In the genomic region with DNA sequence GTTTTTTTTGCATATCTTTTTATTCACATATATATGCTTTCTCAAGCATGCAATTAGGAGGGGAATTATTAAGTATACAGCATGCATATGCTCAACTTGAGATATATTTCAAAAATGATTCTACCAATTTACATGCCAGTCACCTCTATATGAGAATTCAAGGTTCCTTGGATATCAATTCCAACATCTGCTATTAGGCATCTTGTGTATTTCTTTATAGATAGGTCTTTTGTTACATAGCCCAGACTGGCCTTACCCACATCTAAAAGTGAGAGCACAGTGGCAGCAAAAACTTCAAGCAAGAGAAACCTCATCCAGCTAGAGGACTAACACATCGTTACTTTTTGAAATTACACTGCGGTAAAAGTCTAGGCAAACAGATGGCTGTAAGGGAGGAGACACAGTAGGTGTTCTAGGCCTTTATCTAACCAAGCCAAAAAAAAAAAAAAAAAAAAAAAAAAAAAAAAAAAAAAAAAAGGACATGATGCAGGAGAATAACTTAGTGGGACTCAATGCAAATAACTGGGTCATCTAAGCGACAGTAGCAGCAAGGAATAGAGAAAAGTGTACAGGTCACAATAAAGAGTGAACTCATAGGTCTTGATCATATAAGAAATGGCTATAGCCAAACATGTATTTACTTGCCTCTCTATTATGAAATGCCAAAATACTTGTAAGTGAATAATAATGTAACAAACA, we compare ENCODE assay signal across 19 mouse cellular contexts. TPM values are rescaled to one million over a fixed set of nuclear protein-coding genes. Genes with fewer than 3 reads are reported as not detected.
A peak's percentile ranks its signal among the peaks of the same experiment; 100 is the strongest.
DNase-seq lines count a peak whose midpoint lies in the region; ATAC-seq lines count a peak whose summit lies in the region.
"Had no signal": no experiment of that assay in that cellular context is flagged by ENCODE, and none has a peak within 500 bp of the region (broad histone marks: within the 10 kb centered on the region; RNA-seq: fewer than 3 reads in every experiment).

No protein-coding gene starts in this region.

- no peak for DNase-seq in liver, embryonic 13.5 days
- no peak for DNase-seq in liver
- DNase-seq in c-Kit-positive CD71-positive TER-119-negative erythroid progenitor cells, embryonic 14.5 days (ENCODE audit: low read depth), result peak; percentile 11
- peak; percentile 61 for DNase-seq in cerebellum, adult 9-11 months
- no peak for DNase-seq in kidney, adult 18-20 months
- DNase-seq: adrenal gland, postnatal 10 days; heart, adult 18-20 months; heart, postnatal 36 days; kidney, adult 2 months; kidney, postnatal 36 days; left cerebral cortex, postnatal 4 days; lung, postnatal 10 days; right cerebral cortex, postnatal 4 days; thymus, adult 2 months had no signal

- peak; percentile 50; the same call in 1 of the 2 replicates for ATAC-seq in liver, embryonic 13.5 days (ENCODE audit: low read depth)
- peak; percentile 75 for ATAC-seq in megakaryocyte-erythroid progenitor cell, adult 5-6 weeks (replicated peaks; ENCODE audit: low FRiP score, low TSS enrichment, poor library complexity, severe bottlenecking)
- no peak for ATAC-seq in intestine, embryonic 16.5 days

- peaks cover 11% of the 10 kb centered on the region; the same call in 1 of the 2 replicates for H3K36me3 ChIP-seq in liver, embryonic 13.5 days
- H3K36me3 ChIP-seq in intestine, embryonic 16.5 days (ENCODE audit: control insufficient read depth, insufficient read depth, low read length), result 0 out of 2 replicates have a peak, but pooled peaks cover 2% of the 10 kb centered on the region

- H3K4me3 ChIP-seq in liver, embryonic 13.5 days (replicated peaks), result no peak overlapping the region
- no peak overlapping the region for H3K4me3 ChIP-seq in intestine, embryonic 16.5 days (ENCODE audit: low read length)
- H3K4me3 ChIP-seq: embryonic facial prominence, embryonic 10.5 days; forebrain, embryonic 12.5 days; megakaryocyte, embryonic 14.5 days had no signal

- no peaks in the 10 kb centered on the region for H3K9me3 ChIP-seq in liver, embryonic 13.5 days (replicated peaks)
- no peaks in the 10 kb centered on the region for H3K9me3 ChIP-seq in intestine, embryonic 16.5 days (ENCODE audit: control insufficient read depth, low read length)
- H3K9me3 ChIP-seq: embryonic facial prominence, embryonic 10.5 days; forebrain, embryonic 12.5 days; megakaryocyte, embryonic 14.5 days had no signal

- 77% methylated on average over 3 of the region's 3 CpGs for WGBS in liver, embryonic 13.5 days (ENCODE audit: insufficient replicate concordance)
- WGBS in intestine, embryonic 16.5 days, result 82% methylated on average over 3 of the region's 3 CpGs

- H3K9ac ChIP-seq in liver, embryonic 13.5 days, result no peak overlapping the region
- H3K9ac ChIP-seq in intestine, embryonic 16.5 days (ENCODE audit: low read depth, low read length), result no peak overlapping the region
- H3K9ac ChIP-seq: forebrain, embryonic 12.5 days had no signal

- H3K27ac ChIP-seq in liver, embryonic 13.5 days, result no peak overlapping the region
- H3K27ac ChIP-seq in intestine, embryonic 16.5 days (ENCODE audit: low read length), result no peak overlapping the region
- H3K27ac ChIP-seq: embryonic facial prominence, embryonic 10.5 days; forebrain, embryonic 12.5 days had no signal

- H3K4me2 ChIP-seq in liver, embryonic 13.5 days, result no peak overlapping the region
- no peak overlapping the region for H3K4me2 ChIP-seq in intestine, embryonic 16.5 days (ENCODE audit: low read depth, low read length)
- H3K4me2 ChIP-seq: forebrain, embryonic 12.5 days had no signal

- peaks cover 16% of the 10 kb centered on the region for H3K4me1 ChIP-seq in liver, embryonic 13.5 days (replicated peaks)
- no peaks in the 10 kb centered on the region for H3K4me1 ChIP-seq in intestine, embryonic 16.5 days (ENCODE audit: control insufficient read depth, insufficient read depth, low read length)
- H3K4me1 ChIP-seq: embryonic facial prominence, embryonic 10.5 days; forebrain, embryonic 12.5 days had no signal

- H3K27me3 ChIP-seq in liver, embryonic 13.5 days, result no peaks in the 10 kb centered on the region
- H3K27me3 ChIP-seq in intestine, embryonic 16.5 days (replicated peaks; ENCODE audit: control insufficient read depth, insufficient read depth, low read length), result no peaks in the 10 kb centered on the region
- H3K27me3 ChIP-seq: forebrain, embryonic 12.5 days; megakaryocyte, embryonic 14.5 days had no signal

RNA-seq across cellular contexts. Expression of a gene that starts 34.6 kb away (rescaled TPM):
- 8.1 and 8.7 TPM in 2 replicates for polyA plus RNA-seq in liver, embryonic 13.5 days (2015; fragmentation: Nextera tagmentation; extraction: Ambion mirVana)
- total RNA-seq in megakaryocyte-erythroid progenitor cell, adult 5-6 weeks (2014; fragmentation: Nextera tagmentation), result 74.6 and 95.3 TPM in 2 replicates
- 44.7 and 47.3 TPM in 2 replicates for total RNA-seq in megakaryocyte-erythroid progenitor cell, adult 5-6 weeks (2017)
- 33.3 and 34.6 TPM in 2 replicates for polyA plus RNA-seq in intestine, embryonic 16.5 days (2015; fragmentation: Nextera tagmentation; extraction: Ambion mirVana)

Comparison
In these comparisons a context has a peak if more than half of its experiments do, and no peak if none do; other contexts are left out.
1. DNase-seq: peak in c-Kit-positive CD71-positive TER-119-negative erythroid progenitor cells, embryonic 14.5 days (single experiment) and cerebellum, adult 9-11 months (single experiment); none in liver, embryonic 13.5 days (single experiment), liver (single experiment) and kidney, adult 18-20 months (single experiment).